ENCODE assay signal across 21 mouse cellular contexts in genomic region chr1:170704911-170705594, GRCm38 (mm10).
DNase-seq lines count a peak whose midpoint lies in the region; ATAC-seq lines count a peak whose summit lies in the region.
"Had no signal": no experiment of that assay in that cellular context is flagged by ENCODE, and none has a peak within 500 bp of the region (broad histone marks: within the 10 kb centered on the region; RNA-seq: fewer than 3 reads in every experiment).

No protein-coding gene starts in this region.

- no peak overlapping the region for H3K9ac ChIP-seq in forebrain, embryonic 12.5 days
- H3K9ac ChIP-seq in forebrain, embryonic 16.5 days (replicated peaks; ENCODE audit: low read depth, low read length) = no peak overlapping the region
- H3K9ac ChIP-seq: heart, embryonic 15.5 days; hindbrain, embryonic 14.5 days had no signal

- ATAC-seq in forebrain, embryonic 12.5 days (ENCODE audit: low FRiP score) = peak; percentile 74; the same call in 1 of the 2 replicates
- ATAC-seq in forebrain, embryonic 16.5 days = peak; percentile 65
- ATAC-seq: intestine, embryonic 16.5 days had no signal

- no peaks in the 10 kb centered on the region for H3K27me3 ChIP-seq in forebrain, embryonic 12.5 days
- H3K27me3 ChIP-seq in forebrain, embryonic 10.5 days (ENCODE audit: poor library complexity, severe bottlenecking) = no peaks in the 10 kb centered on the region
- no peaks in the 10 kb centered on the region for H3K27me3 ChIP-seq in forebrain, embryonic 16.5 days (replicated peaks; ENCODE audit: control insufficient read depth, insufficient read depth, low read length)
- H3K27me3 ChIP-seq: CH12.LX; heart, embryonic 15.5 days had no signal

- DNase-seq in forebrain, embryonic 10.5 days (ENCODE audit: extremely low spot score, low spot score) = no peak
- peak; percentile 11 for DNase-seq in retina, postnatal 1 day
- no peak for DNase-seq in retina, embryonic 14.5 days (ENCODE audit: low spot score)
- no peak for DNase-seq in liver
- DNase-seq in kidney, adult 8-10 months = no peak
- DNase-seq: adrenal gland, adult 2 months; adrenal gland, postnatal 25 days; cerebellum, adult 2 months; cerebellum, postnatal 10 days; gastrocnemius, adult 2 months; gastrocnemius, postnatal 36 days; heart, adult 18-20 months; heart, postnatal 14 days had no signal

- no peak overlapping the region for H3K4me3 ChIP-seq in forebrain, embryonic 12.5 days (replicated peaks)
- no peak overlapping the region for H3K4me3 ChIP-seq in forebrain, embryonic 10.5 days
- no peak overlapping the region for H3K4me3 ChIP-seq in forebrain, embryonic 16.5 days (replicated peaks; ENCODE audit: low read length)
- H3K4me3 ChIP-seq: embryonic facial prominence, embryonic 10.5 days; gastrocnemius, adult 2 months; heart, embryonic 15.5 days had no signal

- H3K36me3 ChIP-seq in forebrain, embryonic 12.5 days (replicated peaks) = no peaks in the 10 kb centered on the region
- 0 out of 2 replicates have a peak, but pooled peaks cover 3% of the 10 kb centered on the region for H3K36me3 ChIP-seq in forebrain, embryonic 10.5 days (replicated peaks)
- H3K36me3 ChIP-seq in forebrain, embryonic 16.5 days (ENCODE audit: control insufficient read depth, insufficient read depth) = no peaks in the 10 kb centered on the region

- H3K4me1 ChIP-seq in forebrain, embryonic 12.5 days = no peaks in the 10 kb centered on the region
- H3K4me1 ChIP-seq in forebrain, embryonic 10.5 days = peaks cover 8% of the 10 kb centered on the region; the same call in 1 of the 2 replicates
- H3K4me1 ChIP-seq in forebrain, embryonic 16.5 days (replicated peaks; ENCODE audit: control insufficient read depth, insufficient read depth, low read length) = peaks cover 7% of the 10 kb centered on the region; the same call in 1 of the 2 replicates

- WGBS in forebrain, embryonic 12.5 days = 53% methylated on average over 4 of the region's 4 CpGs
- WGBS in forebrain, embryonic 10.5 days = 83% methylated on average over 4 of the region's 4 CpGs
- WGBS in forebrain, embryonic 16.5 days = 22% methylated on average over 4 of the region's 4 CpGs

- no peak overlapping the region for H3K4me2 ChIP-seq in forebrain, embryonic 12.5 days
- no peak overlapping the region for H3K4me2 ChIP-seq in forebrain, embryonic 16.5 days (ENCODE audit: low read length)
- H3K4me2 ChIP-seq: heart, embryonic 11.5 days; heart, embryonic 15.5 days; hindbrain, embryonic 14.5 days had no signal

- no peak overlapping the region for H3K27ac ChIP-seq in forebrain, embryonic 12.5 days
- H3K27ac ChIP-seq in forebrain, embryonic 10.5 days = no peak overlapping the region
- H3K27ac ChIP-seq in forebrain, embryonic 16.5 days (ENCODE audit: low read length) = no peak overlapping the region
- H3K27ac ChIP-seq: embryonic facial prominence, embryonic 10.5 days; gastrocnemius, adult 2 months; heart, embryonic 15.5 days; hindbrain, embryonic 14.5 days had no signal

- H3K9me3 ChIP-seq in forebrain, embryonic 12.5 days = no peaks in the 10 kb centered on the region
- H3K9me3 ChIP-seq in forebrain, embryonic 10.5 days = no peaks in the 10 kb centered on the region
- no peaks in the 10 kb centered on the region for H3K9me3 ChIP-seq in forebrain, embryonic 16.5 days (ENCODE audit: control insufficient read depth, low read length)
- H3K9me3 ChIP-seq: embryonic facial prominence, embryonic 10.5 days; heart, embryonic 15.5 days had no signal
